Mouse (Mus musculus) lung, postnatal 25 days (tissue): ENCODE data around the gene Cfap77.

Experiments
- DNase-seq: peaks from one replicate; pipeline ENCODE4 v3.0.0; 2022; ENCODE audit warnings: low spot score

The Cfap77 gene

GRCm38 (mm10) chr2:29051932-29052331 is 2.9 kb downstream of the Cfap77 start:
- DNase-seq = no peak

- DNase-seq = no peak
Measured at GRCm38 (mm10) chr2:29046151-29046550, 8.7 kb downstream of the Cfap77 start.

GRCm38 (mm10) chr2:29042124-29042523 is 12.7 kb downstream of the Cfap77 start:
- DNase-seq = no peak

GRCm38 (mm10) chr2:29041477-29041768 is 13.4 kb downstream of the Cfap77 start:
- DNase-seq = no peak

GRCm38 (mm10) chr2:29040594-29041476 is 14.0 kb downstream of the Cfap77 start:
- no peak for DNase-seq

GRCm38 (mm10) chr2:29039741-29040140 is 15.1 kb downstream of the Cfap77 start:
- DNase-seq = no peak

- DNase-seq = no peak
Measured at GRCm38 (mm10) chr2:29035698-29036097, 19.2 kb downstream of the Cfap77 start.

- no peak for DNase-seq
Measured at GRCm38 (mm10) chr2:29034542-29035475, 20.1 kb downstream of the Cfap77 start.

- DNase-seq = no peak
Measured at GRCm38 (mm10) chr2:29031951-29032350, 22.9 kb downstream of the Cfap77 start.

GRCm38 (mm10) chr2:29030048-29030734 is 24.7 kb downstream of the Cfap77 start:
- DNase-seq = no peak

GRCm38 (mm10) chr2:29025284-29025683 is 29.6 kb downstream of the Cfap77 start:
- DNase-seq = no peak

GRCm38 (mm10) chr2:29023001-29023400 is 31.9 kb downstream of the Cfap77 start:
- no peak for DNase-seq

- no peak for DNase-seq
Measured at GRCm38 (mm10) chr2:29021025-29021424, 33.8 kb downstream of the Cfap77 start.

- no peak for DNase-seq
Measured at GRCm38 (mm10) chr2:29018680-29019079, 36.2 kb downstream of the Cfap77 start.

GRCm38 (mm10) chr2:29016599-29017587 is 38.0 kb downstream of the Cfap77 start:
- DNase-seq = no peak

GRCm38 (mm10) chr2:29012523-29012922 is 42.3 kb downstream of the Cfap77 start:
- DNase-seq = no peak

- DNase-seq = no peak
Measured at GRCm38 (mm10) chr2:29007656-29008055, 47.2 kb downstream of the Cfap77 start.

- no peak for DNase-seq
Measured at GRCm38 (mm10) chr2:29006455-29007034, 48.3 kb downstream of the Cfap77 start.

GRCm38 (mm10) chr2:29004037-29004436 is 50.8 kb downstream of the Cfap77 start:
- peak; percentile 2 for DNase-seq

- DNase-seq = no peak
Measured at GRCm38 (mm10) chr2:28998246-28998645, 56.6 kb downstream of the Cfap77 start.
